Mouse (Mus musculus) kidney, adult 2 months (tissue): ENCODE measurements around the gene Mapkapk2.

Experiments used
- CTCF ChIP-seq: fragments of 200-500 bp; conservative IDR thresholded peaks from 2 replicates; pipeline ENCODE4 v1.5.1; 2011; ENCODE audit warnings: low read depth, mild to moderate bottlenecking, control low read depth, low read length, moderate library complexity, mixed read lengths; ENCODE audit not compliant: insufficient read depth, insufficient read length
- POLR2A ChIP-seq: fragments of 200-500 bp; IDR thresholded peaks from one replicate; pipeline ENCODE4 v1.6.1; 2011; ENCODE audit warnings: low read depth, low read length, control low read depth

DNA sequence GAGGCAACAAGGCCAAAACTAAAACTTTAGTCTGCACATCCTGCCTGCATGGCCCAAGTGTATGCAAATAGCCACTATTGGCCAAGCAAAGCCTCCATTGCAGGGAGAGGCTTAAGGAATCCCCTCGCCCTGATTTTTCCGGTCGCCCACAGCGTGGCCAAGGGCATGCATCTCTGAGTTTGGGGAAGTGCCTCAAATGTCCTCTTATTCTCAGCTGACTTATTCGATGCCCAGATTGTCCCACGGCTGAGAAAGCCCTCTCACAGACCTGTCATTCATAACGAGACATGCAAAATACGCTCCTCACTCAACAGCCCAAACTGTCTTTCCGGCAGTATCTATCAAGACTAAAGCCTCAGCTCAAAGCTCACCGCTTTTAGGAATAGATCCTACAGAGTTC, 51.0 kb downstream of the Mapkapk2 start:
- no peak for TF ChIP-seq POLR2A
- no peak for TF ChIP-seq CTCF
